Mouse (Mus musculus) CD4-positive, CD25-positive, alpha-beta regulatory T cell, adult 4 months (primary cell): ENCODE data around the gene Lingo3. TPM values are rescaled to one million over a fixed set of nuclear protein-coding genes. Genes with fewer than 3 reads are reported as not detected.

ENCODE experiments used
- ATAC-seq: one replicate; pipeline ENCODE4 v1.8.0; 2017
- polyA plus RNA-seq, 2 experiments: library from polyadenylated mRNA; unstranded; fragments of 100-300 nt; shearing (Covaris generic); gene quantifications; one replicate each; pipeline ENCODE4 v1.2.1; 2017

Lingo3 gene
- polyA plus RNA-seq = not detected

- no peak for ATAC-seq
Observed at GRCm38 (mm10) chr10:80843931-80844547, at the start of gene Lingo3. Gene Lingo3, minus strand, starts transcription at chr10:80844039.

GRCm38 (mm10) chr10:80887181-80887580 lies 43.3 kb upstream of the Lingo3 start:
- ATAC-seq = no peak

GRCm38 (mm10) chr10:80881301-80881700 lies 37.5 kb upstream of the Lingo3 start:
- ATAC-seq = no peak

DNA sequence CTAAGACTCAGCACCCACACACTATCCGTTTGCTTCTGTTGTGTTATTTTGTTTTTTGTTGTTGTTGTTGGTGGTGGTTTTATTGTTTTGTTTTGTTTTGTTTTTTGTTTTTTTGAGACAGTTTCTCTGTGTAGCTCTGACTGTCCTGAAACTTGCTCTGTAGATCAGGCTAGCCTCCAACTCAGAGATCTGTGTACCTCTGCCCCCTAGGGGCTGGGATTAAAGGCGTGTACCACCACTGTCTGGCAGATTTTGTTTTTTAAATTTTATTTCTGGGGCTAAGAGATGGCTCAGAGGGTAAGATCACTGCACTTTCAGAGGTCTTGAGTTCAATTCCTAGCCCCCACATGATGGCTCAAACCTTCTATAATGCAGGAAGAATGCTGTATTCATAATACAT lies 37.1 kb upstream of the Lingo3 start:
- no peak for ATAC-seq

DNA sequence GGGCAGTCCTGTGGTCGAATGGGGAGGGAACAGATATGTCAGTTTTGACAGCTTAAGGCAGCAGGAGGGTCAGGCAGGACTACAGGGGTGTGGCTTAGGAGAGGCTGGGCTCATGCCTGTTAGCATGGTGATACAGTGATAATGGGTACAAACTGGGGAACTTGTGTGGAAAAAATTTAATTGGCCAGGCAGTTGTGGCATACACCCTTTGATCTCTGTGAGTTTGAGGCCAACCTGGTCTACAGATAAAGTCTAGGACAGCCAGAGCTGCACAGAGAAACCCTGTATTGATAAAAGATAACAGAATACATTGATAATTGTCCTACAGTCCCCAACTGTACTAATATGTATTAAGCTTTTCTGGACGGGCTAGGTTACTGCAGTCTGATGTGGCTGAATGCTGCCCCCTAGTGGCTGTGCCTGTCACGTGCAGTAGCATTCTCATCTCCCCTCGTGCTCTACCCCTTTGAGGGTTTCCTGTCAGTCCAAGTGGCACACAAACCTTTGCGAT lies 36.3 kb upstream of the Lingo3 start:
- ATAC-seq = peak; percentile 72

DNA sequence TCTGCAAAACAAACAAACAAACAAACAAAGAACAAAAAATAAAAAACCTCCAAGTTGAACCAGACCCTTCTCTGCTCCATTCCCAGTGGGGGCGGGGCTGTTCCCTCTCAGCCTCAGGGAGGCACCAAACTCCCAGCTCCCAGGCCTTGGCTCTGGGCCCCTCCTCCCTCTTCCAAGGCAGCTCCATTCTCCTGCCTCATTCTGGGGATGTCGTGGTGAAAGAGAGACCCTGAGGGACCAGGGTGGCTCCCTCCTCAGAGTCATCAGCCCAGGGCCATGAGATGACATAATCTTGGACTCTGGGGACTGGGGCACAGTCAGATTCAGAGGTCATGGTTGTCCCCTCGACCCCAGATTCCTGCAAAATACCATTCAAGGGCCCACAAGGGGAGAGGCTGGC lies 32.8 kb upstream of the Lingo3 start:
- ATAC-seq = no peak

DNA sequence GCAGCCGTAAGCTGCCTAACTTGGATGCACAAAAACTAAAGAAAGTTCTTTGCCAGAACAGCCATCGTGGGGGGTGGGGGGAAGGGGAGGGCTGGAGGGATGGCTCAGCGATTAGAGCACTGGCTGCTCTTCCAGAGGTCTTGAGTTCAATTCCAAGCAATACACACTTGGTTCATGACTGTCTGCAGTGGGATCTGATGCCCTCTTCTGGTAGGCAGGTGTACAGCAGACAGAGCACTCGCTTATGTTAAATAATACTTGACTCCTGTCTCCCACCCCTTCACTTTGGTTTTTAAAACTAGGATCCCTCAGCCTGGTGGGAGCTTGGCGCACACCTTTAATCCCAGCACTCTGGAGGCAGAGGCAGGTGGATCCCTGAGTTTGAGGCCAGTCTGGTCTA lies 32.2 kb upstream of the Lingo3 start:
- peak; percentile 60 for ATAC-seq

- no peak for ATAC-seq
Observed at GRCm38 (mm10) chr10:80874035-80874434, 30.2 kb upstream of the Lingo3 start.

DNA sequence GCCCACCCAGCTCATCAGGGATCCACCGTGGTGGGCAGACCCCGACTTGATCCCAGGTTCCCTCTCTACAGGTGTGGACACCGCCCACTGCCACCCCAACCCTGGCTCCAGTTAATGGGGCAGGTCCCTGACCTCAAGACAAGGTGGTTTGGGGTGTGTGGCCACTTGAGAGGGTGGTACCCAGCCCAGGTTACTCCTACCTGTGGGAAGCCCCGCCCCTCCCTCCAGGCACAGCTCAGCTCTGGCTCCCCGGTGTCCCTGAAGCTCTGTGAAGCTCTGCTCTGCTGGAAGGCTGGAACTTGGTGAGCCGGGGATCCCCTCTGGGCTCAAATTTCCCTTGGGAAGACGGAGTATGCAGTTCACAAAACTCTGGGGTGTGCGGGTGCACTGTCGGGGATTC lies 27.7 kb upstream of the Lingo3 start, which contains the start of gene Tmprss9:
Tmprss9 (plus strand) TSS at position 268 of the 400 bp plus-strand sequence.
- no peak for ATAC-seq

- ATAC-seq = no peak
Observed at GRCm38 (mm10) chr10:80870993-80871392, 27.2 kb upstream of the Lingo3 start.

DNA sequence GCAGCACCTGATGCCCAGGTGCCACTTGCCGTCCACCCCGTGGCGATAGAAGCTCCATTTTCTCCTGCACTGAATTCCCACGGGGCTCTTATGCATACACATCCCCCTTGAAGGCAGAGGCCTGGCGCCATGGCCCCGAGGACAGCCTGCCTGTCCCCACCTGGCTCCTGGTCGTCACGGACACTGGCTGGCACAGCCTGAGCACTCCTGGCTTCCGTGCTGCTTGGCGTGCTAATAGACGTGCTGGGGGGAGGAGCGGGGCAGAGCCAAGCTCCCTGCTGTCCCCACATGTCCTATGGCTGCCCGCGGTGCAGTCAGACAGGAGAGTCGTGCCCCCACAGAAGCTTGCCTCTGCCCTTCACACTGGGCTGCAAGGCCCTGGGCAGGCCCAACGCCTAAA lies 20.6 kb upstream of the Lingo3 start:
- no peak for ATAC-seq

GRCm38 (mm10) chr10:80862305-80862704 lies 18.5 kb upstream of the Lingo3 start:
- no peak for ATAC-seq

- ATAC-seq = no peak
Observed at GRCm38 (mm10) chr10:80858350-80858935, 14.6 kb upstream of the Lingo3 start.

- no peak for ATAC-seq
Observed at GRCm38 (mm10) chr10:80857848-80858247, 14.0 kb upstream of the Lingo3 start.

- no peak for ATAC-seq
Observed at GRCm38 (mm10) chr10:80857386-80857785, 13.5 kb upstream of the Lingo3 start.

GRCm38 (mm10) chr10:80856908-80857307 lies 13.1 kb upstream of the Lingo3 start:
- ATAC-seq = no peak

- ATAC-seq = no peak
Observed at GRCm38 (mm10) chr10:80856267-80856666, 12.4 kb upstream of the Lingo3 start.

GRCm38 (mm10) chr10:80855749-80856073 lies 11.9 kb upstream of the Lingo3 start:
- ATAC-seq = no peak

DNA sequence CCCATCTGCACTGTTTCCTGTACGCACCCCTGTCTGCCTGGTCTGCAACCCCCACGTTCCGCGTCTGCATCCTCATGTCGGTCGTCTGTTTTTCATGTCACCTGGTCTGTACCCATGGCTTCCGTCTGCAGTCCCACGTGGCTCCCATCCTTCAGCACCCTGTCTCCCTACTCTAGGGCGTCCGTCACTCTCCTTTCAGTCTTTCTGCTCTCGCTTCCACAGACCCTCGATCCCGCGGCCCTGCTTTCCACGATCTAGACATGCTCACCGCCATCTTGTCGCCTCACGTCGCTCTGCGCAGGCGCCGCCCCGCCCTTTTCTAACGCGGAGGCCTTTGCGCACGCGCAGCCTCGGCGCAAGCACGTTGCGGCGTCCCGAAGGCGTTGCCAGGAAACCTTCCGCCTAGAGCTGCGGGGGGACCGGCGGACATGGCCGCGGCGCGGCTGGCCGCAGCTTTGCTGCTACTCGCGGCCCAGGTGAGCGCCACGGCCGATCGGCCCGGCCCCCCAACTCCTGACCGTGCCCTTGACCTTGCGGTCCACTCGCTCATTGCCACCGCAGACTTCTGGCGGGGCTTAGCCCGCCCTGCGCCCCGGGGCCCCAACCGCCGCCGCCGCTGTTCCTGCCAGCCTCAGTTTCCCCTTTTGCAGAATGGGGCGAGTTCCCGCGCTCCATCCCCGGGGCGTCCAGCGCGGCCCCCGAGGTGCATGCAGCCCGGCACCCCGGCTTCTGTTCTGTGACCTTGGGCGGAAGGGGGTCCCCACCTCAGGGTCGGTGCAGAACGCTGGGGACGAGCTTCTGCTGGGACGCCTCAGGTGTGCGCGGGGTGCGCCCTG lies 11.3 kb upstream of the Lingo3 start, which contains the start of the genes Lsm7 and Sppl2b:
Lsm7 (minus strand) TSS at position 297 of the 836 bp plus-strand sequence.
Sppl2b (plus strand) TSS at position 363 of the 836 bp plus-strand sequence.
- ATAC-seq = peak; percentile 87

DNA sequence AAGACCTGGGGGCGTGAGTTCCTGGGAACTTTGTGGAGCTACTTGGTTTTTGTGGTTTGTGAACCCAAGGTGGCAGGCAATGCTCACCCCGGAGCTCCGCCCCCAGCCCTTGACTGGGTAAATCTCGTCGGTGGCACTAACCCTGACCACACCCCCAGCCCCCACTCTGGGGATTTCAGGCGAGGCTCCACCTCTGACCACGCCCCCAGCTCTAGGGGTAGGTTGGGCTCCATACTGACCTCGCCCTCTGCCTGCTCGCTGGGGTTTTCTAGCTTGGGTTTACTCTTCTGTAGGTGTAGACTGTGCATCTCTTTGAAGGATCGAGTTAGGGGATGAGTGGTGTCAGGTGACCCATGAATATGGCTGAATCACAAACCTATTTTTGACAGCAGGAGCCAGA lies 4.7 kb upstream of the Lingo3 start:
- peak; percentile 84 for ATAC-seq

DNA sequence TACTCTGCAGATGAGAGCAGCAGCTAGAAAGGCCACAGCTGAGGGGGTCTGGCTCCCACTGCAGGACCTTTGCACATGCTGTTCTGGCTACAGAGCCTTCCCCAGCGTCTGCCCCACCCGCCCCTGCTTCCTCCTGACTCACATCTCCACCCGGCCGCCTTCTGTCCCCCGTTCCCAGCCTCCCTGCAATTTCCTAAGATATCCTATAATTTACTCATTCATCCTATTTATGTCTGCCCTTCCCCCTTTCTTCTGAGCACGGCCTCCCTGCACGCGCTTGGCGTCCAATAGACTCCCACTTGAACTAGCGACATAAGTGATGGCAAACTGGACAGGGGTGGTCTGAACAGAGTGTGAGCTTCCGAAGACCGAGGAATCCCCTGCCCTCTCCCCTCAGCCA lies 1.9 kb upstream of the Lingo3 start:
- ATAC-seq = no peak

GRCm38 (mm10) chr10:80845055-80845693 lies 1.3 kb upstream of the Lingo3 start:
- no peak for ATAC-seq
